Mouse (Mus musculus): Measurements from ENCODE around the gene Gm13762. TPM values are rescaled to one million over a fixed set of nuclear protein-coding genes. Genes with fewer than 3 reads are reported as not detected.
"Not testable (repeated sequence)": the region's sequence is repeated elsewhere in the genome, so short reads cannot be mapped to it uniquely, and the experiment has no call there.

The Gm13762 gene
- polyA plus RNA-seq (2014; fragmentation: Nextera tagmentation; extraction: Ambion mirVana) = not detected in 2 replicates

DNA sequence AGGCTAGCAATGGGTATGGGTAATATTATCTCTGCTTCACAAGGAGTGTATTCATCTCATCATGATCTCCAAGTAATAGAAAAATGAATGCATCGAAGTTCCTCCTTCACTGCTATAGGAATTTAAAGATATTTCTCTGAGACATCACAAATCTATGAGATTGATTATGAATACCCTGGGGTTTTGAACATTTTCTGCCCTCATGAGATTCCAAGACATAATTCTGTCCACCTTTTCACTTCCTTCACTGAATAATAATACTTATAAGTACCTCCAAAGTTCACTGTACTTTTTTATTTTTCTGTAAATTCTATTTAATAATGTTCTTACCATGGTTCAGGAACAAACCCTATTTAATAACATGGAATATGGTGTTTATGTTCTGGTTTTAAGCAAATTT lies at the start of gene Gm13762:
Gene Gm13762 (minus strand): TSS at position 101 of the 400 bp plus-strand sequence.
- Histone ChIP-seq H3K4me2 (ENCODE audit: low read depth, low read length, severe bottlenecking) (no peak within 1 kb of the TSS), H3K4me1 (replicated peaks; ENCODE audit: control insufficient read depth, insufficient read depth, low read length) (no peaks in the 10 kb centered on the region), H3K36me3 (ENCODE audit: control insufficient read depth, insufficient read depth, low read length) (no peaks in the 10 kb centered on the region), H3K27me3 (ENCODE audit: control insufficient read depth, insufficient read depth, low read length) (no peaks in the 10 kb centered on the region), H3K9me3 (ENCODE audit: control insufficient read depth, low read length) (no peaks in the 10 kb centered on the region), H3K27ac (ENCODE audit: low read depth, low read length) (no peak within 1 kb of the TSS), H3K9ac (ENCODE audit: low read length) (no peak within 1 kb of the TSS), H3K4me3 (ENCODE audit: low read depth, low read length) (no peak within 1 kb of the TSS)
- ATAC-seq (replicated peaks; ENCODE audit: low FRiP score) (no peak), DNase-seq (ENCODE audit: low spot score) (no peak)
- 88% methylated on average over 1 of the region's 1 CpGs for WGBS

GRCm38 (mm10) chr2:89021436-89021835 lies 41.4 kb upstream of the Gm13762 start:
- not testable (repeated sequence) for H3K4me1 ChIP-seq (replicated peaks; ENCODE audit: control insufficient read depth, insufficient read depth, low read length); H3K27ac ChIP-seq (ENCODE audit: low read depth, low read length); H3K36me3 ChIP-seq (ENCODE audit: control insufficient read depth, insufficient read depth, low read length); H3K9ac ChIP-seq (ENCODE audit: low read length); H3K4me3 ChIP-seq (ENCODE audit: low read depth, low read length); H3K27me3 ChIP-seq (ENCODE audit: control insufficient read depth, insufficient read depth, low read length); H3K4me2 ChIP-seq (ENCODE audit: low read depth, low read length, severe bottlenecking); DNase-seq (ENCODE audit: low spot score); H3K9me3 ChIP-seq (ENCODE audit: control insufficient read depth, low read length); ATAC-seq (replicated peaks; ENCODE audit: low FRiP score)
- WGBS = 81% methylated on average over 3 of the region's 3 CpGs

DNA sequence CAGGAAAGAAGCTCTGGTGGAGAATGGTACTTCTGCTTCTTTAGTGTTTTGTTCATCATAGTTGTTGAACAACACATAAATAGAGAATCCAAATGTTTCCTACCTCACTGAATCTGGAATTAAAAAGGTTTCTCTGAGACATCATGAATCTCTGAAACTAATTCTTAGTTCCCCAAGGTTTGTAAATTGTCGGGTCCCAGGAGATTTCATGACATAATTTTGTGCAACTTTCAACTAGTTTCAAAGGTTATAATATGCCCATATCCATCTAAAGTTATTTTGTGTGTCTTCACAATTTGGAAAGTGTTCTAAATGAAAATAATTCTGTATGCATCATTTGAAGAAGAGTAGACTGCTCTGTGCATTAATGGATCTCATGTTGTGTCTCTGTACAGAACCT lies 38.2 kb upstream of the Gm13762 start, which contains the start of gene Olfr1216:
Gene Olfr1216 (minus strand): TSS at position 101 of the 400 bp plus-strand sequence.
- no peak within 1 kb of the TSS for H3K27ac ChIP-seq (ENCODE audit: low read depth, low read length)
- ATAC-seq (replicated peaks; ENCODE audit: low FRiP score) (no peak), DNase-seq (ENCODE audit: low spot score) (no peak)
- H3K9me3 ChIP-seq (ENCODE audit: control insufficient read depth, low read length) = no peaks in the 10 kb centered on the region
- no peak within 1 kb of the TSS for H3K4me2 ChIP-seq (ENCODE audit: low read depth, low read length, severe bottlenecking)
- H3K27me3 ChIP-seq (ENCODE audit: control insufficient read depth, insufficient read depth, low read length) = no peaks in the 10 kb centered on the region
- no peak within 1 kb of the TSS for H3K4me3 ChIP-seq (ENCODE audit: low read depth, low read length)
- no peaks in the 10 kb centered on the region for H3K36me3 ChIP-seq (ENCODE audit: control insufficient read depth, insufficient read depth, low read length)
- no peak within 1 kb of the TSS for H3K9ac ChIP-seq (ENCODE audit: low read length)
- H3K4me1 ChIP-seq (replicated peaks; ENCODE audit: control insufficient read depth, insufficient read depth, low read length) = no peaks in the 10 kb centered on the region
- WGBS = 82% methylated on average over 1 of the region's 1 CpGs

DNA sequence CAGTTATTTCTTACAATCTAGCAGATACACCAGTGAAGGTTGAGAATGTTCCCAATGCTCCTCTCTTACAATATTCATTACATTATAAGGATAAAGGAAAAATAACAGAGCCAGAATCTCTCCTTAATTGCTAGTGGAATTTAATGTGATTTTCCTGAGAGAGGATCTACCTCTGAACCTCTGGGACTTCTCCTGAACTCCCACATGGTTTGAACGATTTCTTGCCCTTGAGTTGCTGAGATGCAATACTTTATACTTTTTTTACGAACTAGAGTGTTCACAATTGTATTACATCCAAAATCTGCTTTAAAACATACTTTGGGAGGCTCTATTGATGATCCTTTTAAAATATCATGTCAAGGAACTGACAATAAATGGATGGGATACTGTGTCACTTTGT lies 26.8 kb upstream of the Gm13762 start, which contains the start of gene Olfr1215:
Gene Olfr1215 (minus strand): TSS at position 101 of the 400 bp plus-strand sequence.
- DNase-seq (ENCODE audit: low spot score) (no peak), ATAC-seq (replicated peaks; ENCODE audit: low FRiP score) (no peak)
- Histone ChIP-seq H3K4me3 (ENCODE audit: low read depth, low read length) (no peak within 1 kb of the TSS), H3K4me2 (ENCODE audit: low read depth, low read length, severe bottlenecking) (no peak within 1 kb of the TSS), H3K4me1 (replicated peaks; ENCODE audit: control insufficient read depth, insufficient read depth, low read length) (no peaks in the 10 kb centered on the region), H3K36me3 (ENCODE audit: control insufficient read depth, insufficient read depth, low read length) (no peaks in the 10 kb centered on the region), H3K9ac (ENCODE audit: low read length) (no peak within 1 kb of the TSS), H3K9me3 (ENCODE audit: control insufficient read depth, low read length) (no peaks in the 10 kb centered on the region), H3K27me3 (ENCODE audit: control insufficient read depth, insufficient read depth, low read length) (no peaks in the 10 kb centered on the region), H3K27ac (ENCODE audit: low read depth, low read length) (no peak within 1 kb of the TSS)
- 85% methylated on average over 2 of the region's 2 CpGs for WGBS

DNA sequence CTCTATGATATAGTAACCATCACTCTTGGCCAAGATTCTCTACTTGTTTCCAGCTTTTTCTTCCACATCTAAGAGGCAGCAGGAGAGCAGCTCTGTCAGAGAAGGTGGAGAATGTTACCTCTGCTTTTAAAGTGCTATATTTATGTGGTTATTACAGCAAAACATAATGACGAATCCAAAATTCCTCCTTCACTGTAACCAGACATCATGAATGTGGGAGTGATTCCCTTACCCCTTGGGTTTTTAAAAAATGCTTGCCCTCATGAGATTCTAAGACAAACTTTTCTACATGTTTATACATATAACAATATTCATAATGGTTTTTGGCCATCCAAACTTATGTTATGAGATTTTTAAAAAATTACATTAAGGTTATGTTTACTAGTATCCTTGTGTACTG lies 12.5 kb upstream of the Gm13762 start, which contains the start of gene Olfr1214:
Gene Olfr1214 (minus strand): TSS at position 101 of the 400 bp plus-strand sequence.
- no peaks in the 10 kb centered on the region for H3K4me1 ChIP-seq (replicated peaks; ENCODE audit: control insufficient read depth, insufficient read depth, low read length)
- H3K36me3 ChIP-seq (ENCODE audit: control insufficient read depth, insufficient read depth, low read length) = no peaks in the 10 kb centered on the region
- no peak within 1 kb of the TSS for H3K4me2 ChIP-seq (ENCODE audit: low read depth, low read length, severe bottlenecking)
- WGBS = 90% methylated on average over 1 of the region's 1 CpGs
- no peaks in the 10 kb centered on the region for H3K9me3 ChIP-seq (ENCODE audit: control insufficient read depth, low read length)
- DNase-seq (ENCODE audit: low spot score) (no peak), ATAC-seq (replicated peaks; ENCODE audit: low FRiP score) (no peak)
- no peak within 1 kb of the TSS for H3K4me3 ChIP-seq (ENCODE audit: low read depth, low read length)
- no peak within 1 kb of the TSS for H3K9ac ChIP-seq (ENCODE audit: low read length)
- H3K27me3 ChIP-seq (ENCODE audit: control insufficient read depth, insufficient read depth, low read length) = no peaks in the 10 kb centered on the region
- H3K27ac ChIP-seq (ENCODE audit: low read depth, low read length) = no peak within 1 kb of the TSS

DNA sequence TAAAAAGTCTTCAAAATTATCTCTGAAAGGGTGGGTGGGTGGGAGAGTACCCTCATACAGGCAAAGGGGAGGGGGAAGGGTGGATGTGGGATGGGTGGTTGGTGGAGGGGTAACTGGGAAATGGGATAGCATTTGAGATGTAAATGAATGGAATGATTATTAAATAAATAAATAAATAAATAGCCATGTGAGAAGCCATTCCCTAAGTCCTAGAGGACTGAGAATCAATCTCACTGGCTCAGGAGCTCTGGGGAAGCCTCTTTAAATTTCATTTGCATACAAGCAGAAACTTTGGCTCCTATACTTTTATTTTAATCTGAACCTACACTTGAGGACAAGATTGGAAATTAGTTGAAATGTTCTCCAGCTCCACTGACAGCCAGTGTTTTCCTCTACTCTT lies 26.4 kb downstream of the Gm13762 start, which contains the start of gene Olfr1212:
Gene Olfr1212 (plus strand): TSS at position 301 of the 400 bp plus-strand sequence.
- no peak within 1 kb of the TSS for H3K4me3 ChIP-seq (ENCODE audit: low read depth, low read length)
- H3K27me3 ChIP-seq (ENCODE audit: control insufficient read depth, insufficient read depth, low read length) = no peaks in the 10 kb centered on the region
- H3K4me1 ChIP-seq (replicated peaks; ENCODE audit: control insufficient read depth, insufficient read depth, low read length) = no peaks in the 10 kb centered on the region
- H3K27ac ChIP-seq (ENCODE audit: low read depth, low read length) = no peak within 1 kb of the TSS
- H3K36me3 ChIP-seq (ENCODE audit: control insufficient read depth, insufficient read depth, low read length) = no peaks in the 10 kb centered on the region
- no peak within 1 kb of the TSS for H3K4me2 ChIP-seq (ENCODE audit: low read depth, low read length, severe bottlenecking)
- H3K9ac ChIP-seq (ENCODE audit: low read length) = no peak within 1 kb of the TSS
- DNase-seq (ENCODE audit: low spot score) (no peak), ATAC-seq (replicated peaks; ENCODE audit: low FRiP score) (no peak)
- H3K9me3 ChIP-seq (ENCODE audit: control insufficient read depth, low read length) = no peaks in the 10 kb centered on the region

DNA sequence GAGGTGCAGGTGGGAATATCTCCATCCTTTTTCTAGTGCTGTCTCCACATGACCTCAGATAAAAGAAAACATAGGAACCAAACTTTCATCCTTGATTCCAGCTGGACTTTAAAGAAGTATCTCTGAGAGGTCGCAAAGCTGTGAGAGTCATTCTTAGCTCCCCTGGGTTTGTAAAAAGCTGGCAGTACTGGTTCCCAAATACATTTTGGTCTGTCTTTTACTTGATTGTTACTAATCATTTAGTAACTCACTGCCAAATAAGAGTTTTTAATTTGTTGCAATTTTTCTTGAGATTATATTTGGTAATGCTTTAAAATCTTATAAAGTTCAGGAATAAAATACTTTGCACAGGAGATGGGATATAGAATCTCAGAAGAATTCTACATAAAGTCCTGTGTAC lies 42.1 kb downstream of the Gm13762 start, which contains the start of gene Olfr1211:
Gene Olfr1211 (minus strand): TSS at position 101 of the 400 bp plus-strand sequence.
- DNase-seq (ENCODE audit: low spot score) (no peak), ATAC-seq (replicated peaks; ENCODE audit: low FRiP score) (no peak)
- WGBS = 85% methylated on average over 1 of the region's 1 CpGs
- H3K9ac ChIP-seq (ENCODE audit: low read length) = no peak within 1 kb of the TSS
- no peaks in the 10 kb centered on the region for H3K9me3 ChIP-seq (ENCODE audit: control insufficient read depth, low read length)
- no peak within 1 kb of the TSS for H3K27ac ChIP-seq (ENCODE audit: low read depth, low read length)
- H3K27me3 ChIP-seq (ENCODE audit: control insufficient read depth, insufficient read depth, low read length) = no peaks in the 10 kb centered on the region
- no peaks in the 10 kb centered on the region for H3K36me3 ChIP-seq (ENCODE audit: control insufficient read depth, insufficient read depth, low read length)
- no peaks in the 10 kb centered on the region for H3K4me1 ChIP-seq (replicated peaks; ENCODE audit: control insufficient read depth, insufficient read depth, low read length)
- no peak within 1 kb of the TSS for H3K4me3 ChIP-seq (ENCODE audit: low read depth, low read length)
- H3K4me2 ChIP-seq (ENCODE audit: low read depth, low read length, severe bottlenecking) = no peak within 1 kb of the TSS

Other genes starting within 250 kb of the Gm13762 start
- not detected in 2 replicates for gene Olfr1197, start 247.9 kb downstream of the Gm13762 start, polyA plus RNA-seq (2014; fragmentation: Nextera tagmentation; extraction: Ambion mirVana)
- gene Olfr1198, start 228.9 kb downstream of the Gm13762 start, polyA plus RNA-seq (2014; fragmentation: Nextera tagmentation; extraction: Ambion mirVana) = not detected in 2 replicates
- gene Olfr1199, start 219.8 kb downstream of the Gm13762 start, polyA plus RNA-seq (2014; fragmentation: Nextera tagmentation; extraction: Ambion mirVana) = not detected in 2 replicates
- not detected in 2 replicates for gene Olfr1200, start 209.8 kb downstream of the Gm13762 start, polyA plus RNA-seq (2014; fragmentation: Nextera tagmentation; extraction: Ambion mirVana)
- gene Olfr1201, start 187.2 kb downstream of the Gm13762 start, polyA plus RNA-seq (2014; fragmentation: Nextera tagmentation; extraction: Ambion mirVana) = not detected in 2 replicates
- gene Olfr1202, start 165.8 kb downstream of the Gm13762 start, polyA plus RNA-seq (2014; fragmentation: Nextera tagmentation; extraction: Ambion mirVana) = not detected in 2 replicates
- not detected in 2 replicates for gene Olfr1205, start 150.5 kb downstream of the Gm13762 start, polyA plus RNA-seq (2014; fragmentation: Nextera tagmentation; extraction: Ambion mirVana)
- not detected in 2 replicates for gene Olfr1204, start 131.0 kb downstream of the Gm13762 start, polyA plus RNA-seq (2014; fragmentation: Nextera tagmentation; extraction: Ambion mirVana)
- not detected in 2 replicates for gene Olfr1206, start 117.0 kb downstream of the Gm13762 start, polyA plus RNA-seq (2014; fragmentation: Nextera tagmentation; extraction: Ambion mirVana)
- gene Olfr1208, start 78.0 kb downstream of the Gm13762 start, polyA plus RNA-seq (2014; fragmentation: Nextera tagmentation; extraction: Ambion mirVana) = not detected in 2 replicates
- not detected in 2 replicates for gene Olfr1209, start 65.1 kb downstream of the Gm13762 start, polyA plus RNA-seq (2014; fragmentation: Nextera tagmentation; extraction: Ambion mirVana)
- not detected in 2 replicates for gene Olfr1211, start 42.2 kb downstream of the Gm13762 start, polyA plus RNA-seq (2014; fragmentation: Nextera tagmentation; extraction: Ambion mirVana)
- not detected in 2 replicates for gene Olfr1212, start 26.3 kb downstream of the Gm13762 start, polyA plus RNA-seq (2014; fragmentation: Nextera tagmentation; extraction: Ambion mirVana)
- gene Olfr1214, start 12.4 kb upstream of the Gm13762 start, polyA plus RNA-seq (2014; fragmentation: Nextera tagmentation; extraction: Ambion mirVana) = not detected in 2 replicates
- not detected in 2 replicates for gene Olfr1215, start 26.7 kb upstream of the Gm13762 start, polyA plus RNA-seq (2014; fragmentation: Nextera tagmentation; extraction: Ambion mirVana)
- not detected in 2 replicates for gene Olfr1216, start 38.1 kb upstream of the Gm13762 start, polyA plus RNA-seq (2014; fragmentation: Nextera tagmentation; extraction: Ambion mirVana)
- gene Olfr1217, start 51.8 kb upstream of the Gm13762 start, polyA plus RNA-seq (2014; fragmentation: Nextera tagmentation; extraction: Ambion mirVana) = not detected in 2 replicates
- gene Olfr1218, start 80.9 kb upstream of the Gm13762 start, polyA plus RNA-seq (2014; fragmentation: Nextera tagmentation; extraction: Ambion mirVana) = not detected in 2 replicates
- not detected in 2 replicates for gene Olfr1219, start 103.2 kb upstream of the Gm13762 start, polyA plus RNA-seq (2014; fragmentation: Nextera tagmentation; extraction: Ambion mirVana)
- not detected in 2 replicates for gene Olfr1220, start 126.6 kb upstream of the Gm13762 start, polyA plus RNA-seq (2014; fragmentation: Nextera tagmentation; extraction: Ambion mirVana)
- not detected in 2 replicates for gene Olfr1221, start 137.0 kb upstream of the Gm13762 start, polyA plus RNA-seq (2014; fragmentation: Nextera tagmentation; extraction: Ambion mirVana)
- gene Olfr1222, start 152.8 kb upstream of the Gm13762 start, polyA plus RNA-seq (2014; fragmentation: Nextera tagmentation; extraction: Ambion mirVana) = not detected in 2 replicates
- not detected in 2 replicates for gene Olfr1223, start 171.3 kb upstream of the Gm13762 start, polyA plus RNA-seq (2014; fragmentation: Nextera tagmentation; extraction: Ambion mirVana)
- gene Olfr1224-ps1, start 183.8 kb upstream of the Gm13762 start, polyA plus RNA-seq (2014; fragmentation: Nextera tagmentation; extraction: Ambion mirVana) = not detected in 2 replicates
- gene Olfr1225, start 194.4 kb upstream of the Gm13762 start, polyA plus RNA-seq (2014; fragmentation: Nextera tagmentation; extraction: Ambion mirVana) = not detected in 2 replicates
- not detected in 2 replicates for gene Olfr1226, start 219.8 kb upstream of the Gm13762 start, polyA plus RNA-seq (2014; fragmentation: Nextera tagmentation; extraction: Ambion mirVana)